Mouse (Mus musculus) ES-Bruce4 (cell line): ENCODE measurements around the gene Rtkn2. TPM values are rescaled to one million over a fixed set of nuclear protein-coding genes. Genes with fewer than 3 reads are reported as not detected.

Experiments used
- H3K27ac ChIP-seq: 2 replicates; pipeline ENCODE4 v1.5.1; 2012; ENCODE audit warnings: low read length, inconsistent platforms; ENCODE audit not compliant: insufficient read depth
- H3K27me3 ChIP-seq: 2 replicates; pipeline ENCODE4 v1.6.1; 2012; ENCODE audit warnings: mild to moderate bottlenecking, low read length, inconsistent platforms; ENCODE audit not compliant: control insufficient read depth, poor library complexity, insufficient read depth, severe bottlenecking
- H3K36me3 ChIP-seq: 2 replicates; pipeline ENCODE4 v1.6.1; 2012; ENCODE audit warnings: inconsistent platforms, mild to moderate bottlenecking, low read length, moderate library complexity; ENCODE audit not compliant: control insufficient read depth, poor library complexity, insufficient read depth, severe bottlenecking
- H3K4me1 ChIP-seq: one replicate; pipeline ENCODE4 v1.8.1; 2011; ENCODE audit warnings: low read length; ENCODE audit not compliant: control insufficient read depth, insufficient read depth
- H3K4me3 ChIP-seq: 2 replicates; pipeline ENCODE4 v1.5.1; 2011; ENCODE audit warnings: low read depth, mild to moderate bottlenecking, low read length
- H3K9ac ChIP-seq: 2 replicates; pipeline ENCODE4 v1.6.1; 2012; ENCODE audit warnings: low read depth, mild to moderate bottlenecking, inconsistent platforms; ENCODE audit not compliant: poor library complexity, severe bottlenecking
- H3K9me3 ChIP-seq: replicated peaks from 2 replicates; pipeline ENCODE4 v1.6.1; 2012; ENCODE audit warnings: mild to moderate bottlenecking, low read length, inconsistent platforms; ENCODE audit not compliant: control insufficient read depth, poor library complexity, insufficient read depth, severe bottlenecking
- CTCF ChIP-seq: IDR thresholded peaks from one replicate; pipeline ENCODE4 v1.8.1; 2011; ENCODE audit warnings: low read depth, low read length
- EP300 ChIP-seq: IDR thresholded peaks from 2 replicates; pipeline ENCODE4 v1.6.1; 2011; ENCODE audit warnings: low read depth, low read length; ENCODE audit not compliant: insufficient read depth
- POLR2A ChIP-seq: IDR thresholded peaks from one replicate; pipeline ENCODE4 v1.8.1; 2011; ENCODE audit warnings: low read length; ENCODE audit not compliant: insufficient read depth
- polyA plus RNA-seq: library from polyadenylated mRNA; stranded (reverse); fragments of >200 nt; gene quantifications from 2 replicates; pipeline ENCODE4 v1.2.4, GENCODE M21; 2011; ENCODE audit warnings: low read depth; ENCODE audit not compliant: missing spikeins, insufficient read depth, insufficient read length

The Rtkn2 gene
- polyA plus RNA-seq, 1 experiment = 19.4 TPM

- no peaks in the 10 kb centered on the region for H3K27me3 ChIP-seq
- no peak for TF ChIP-seq CTCF
- no peak for TF ChIP-seq EP300
- no peak overlapping the region for H3K27ac ChIP-seq
- no peak overlapping the region for H3K9ac ChIP-seq
- no peak overlapping the region for H3K4me3 ChIP-seq
- no peaks in the 10 kb centered on the region for H3K9me3 ChIP-seq
- H3K36me3 ChIP-seq = peaks cover 59% of the 10 kb centered on the region
- peaks cover 4% of the 10 kb centered on the region for H3K4me1 ChIP-seq
Measured at GRCm38 (mm10) chr10:68102566-68102965, 123.2 kb downstream of the Rtkn2 start.

- Histone ChIP-seq H3K4me1 (peaks cover 2% of the 10 kb centered on the region), H3K27ac (no peak overlapping the region), H3K9ac (no peak overlapping the region), H3K4me3 (no peak overlapping the region), H3K36me3 (peaks cover 53% of the 10 kb centered on the region), H3K27me3 (no peaks in the 10 kb centered on the region), H3K9me3 (no peaks in the 10 kb centered on the region)
- TF ChIP-seq EP300 (no peak), CTCF (no peak), POLR2A (no peak)
Measured at GRCm38 (mm10) chr10:68103078-68103855, 123.9 kb downstream of the Rtkn2 start.

DNA sequence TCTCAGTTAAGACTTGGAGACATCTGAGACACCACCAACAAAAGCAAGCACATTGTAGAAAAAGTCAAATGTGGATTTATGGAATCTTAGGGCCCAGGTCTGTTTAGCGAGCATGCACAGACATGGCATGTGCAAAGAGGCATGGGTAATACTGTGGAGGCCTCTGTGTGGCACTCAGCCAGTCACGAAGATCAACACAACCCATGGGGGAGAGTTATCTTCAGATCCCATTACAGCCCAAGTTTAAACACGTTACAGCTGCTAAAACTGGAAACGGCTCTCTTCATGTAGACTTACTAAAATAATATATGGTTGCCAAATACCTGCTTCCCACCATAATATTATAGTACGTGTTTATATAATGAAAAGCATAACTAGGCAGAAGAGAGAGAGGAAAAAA is 124.6 kb downstream of the Rtkn2 start:
- Histone ChIP-seq H3K27me3 (no peaks in the 10 kb centered on the region), H3K9ac (no peak overlapping the region), H3K27ac (no peak overlapping the region), H3K36me3 (peaks cover 54% of the 10 kb centered on the region), H3K4me1 (peaks cover 2% of the 10 kb centered on the region), H3K9me3 (no peaks in the 10 kb centered on the region), H3K4me3 (no peak overlapping the region)
- TF ChIP-seq EP300 (no peak), POLR2A (no peak), CTCF (no peak)

GRCm38 (mm10) chr10:68104481-68104880 is 125.1 kb downstream of the Rtkn2 start:
- Histone ChIP-seq H3K4me1 (peaks cover 2% of the 10 kb centered on the region), H3K9ac (no peak overlapping the region), H3K36me3 (peaks cover 52% of the 10 kb centered on the region), H3K27ac (no peak overlapping the region), H3K27me3 (no peaks in the 10 kb centered on the region), H3K4me3 (no peak overlapping the region), H3K9me3 (no peaks in the 10 kb centered on the region)
- TF ChIP-seq EP300 (no peak), POLR2A (no peak), CTCF (no peak)

DNA sequence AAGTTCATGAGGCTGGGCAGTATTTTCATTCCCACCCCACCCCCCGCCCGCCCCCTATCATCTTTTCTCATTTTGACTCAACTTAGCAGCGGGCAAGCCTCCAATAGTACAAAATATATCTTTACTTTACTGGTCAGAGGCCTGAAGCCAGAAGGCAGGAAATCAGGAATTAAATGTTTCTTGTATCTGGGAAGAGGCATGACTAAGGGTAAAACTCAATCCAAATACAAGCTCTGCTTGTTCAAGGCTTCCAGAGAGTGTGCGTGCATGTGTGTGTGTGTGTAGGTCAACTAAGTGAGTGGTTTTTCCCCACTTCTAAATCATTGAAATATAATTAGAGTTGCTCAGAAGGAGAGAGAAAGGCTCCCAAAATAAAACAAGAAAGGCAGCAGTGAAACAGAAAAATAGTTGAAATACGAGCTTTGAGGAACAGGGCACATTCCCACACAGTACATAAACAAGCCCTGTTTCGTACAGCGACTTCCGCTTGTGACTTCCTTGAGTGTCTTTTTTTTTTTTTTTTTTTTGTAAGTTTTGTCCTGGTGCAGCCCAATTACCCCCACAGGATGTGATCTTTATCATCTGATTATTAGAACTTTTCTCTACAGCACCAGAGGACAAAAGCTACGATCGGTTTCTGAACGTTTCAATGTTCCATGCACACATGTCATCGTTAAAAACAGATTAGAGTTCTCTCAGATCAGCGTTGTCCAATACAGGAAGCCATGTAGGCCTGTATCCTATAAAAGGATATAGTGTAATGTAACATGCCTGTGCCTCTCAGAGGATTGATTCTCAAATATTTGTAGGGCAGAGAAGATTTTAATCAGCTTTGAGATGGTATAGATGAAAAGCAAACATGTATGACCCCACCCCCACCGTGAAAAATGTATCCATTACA is 125.8 kb downstream of the Rtkn2 start:
- no peak for TF ChIP-seq CTCF
- TF ChIP-seq POLR2A = no peak
- no peak for TF ChIP-seq EP300
- H3K9ac ChIP-seq = no peak overlapping the region
- no peak overlapping the region for H3K4me3 ChIP-seq
- peaks cover 2% of the 10 kb centered on the region for H3K4me1 ChIP-seq
- no peaks in the 10 kb centered on the region for H3K9me3 ChIP-seq
- H3K27ac ChIP-seq = peak overlapping the region; percentile 7; the same call in 1 of the 2 replicates
- no peaks in the 10 kb centered on the region for H3K27me3 ChIP-seq
- H3K36me3 ChIP-seq = peaks cover 49% of the 10 kb centered on the region
